Mouse (Mus musculus) midbrain, embryonic 14.5 days (tissue): ENCODE data around the gene Cacng1. TPM values are rescaled to one million over a fixed set of nuclear protein-coding genes. Genes with fewer than 3 reads are reported as not detected.

Experiments used
- ATAC-seq: fragments of 200-750 bp; cut with Nextera tagmentation; 2 replicates; pipeline ENCODE4 v1.8.0; 2017; ENCODE audit warnings: moderate number of reproducible peaks, moderate library complexity; ENCODE audit not compliant: low FRiP score, low TSS enrichment
- DNase-seq: peaks from one replicate; pipeline ENCODE4 v3.0.0-alpha.2; 2015
- H3K27ac ChIP-seq: fragments of 300-500 bp; sonication (generic); replicated peaks from 2 replicates; pipeline ENCODE4 v1.5.1; 2014; ENCODE audit warnings: mild to moderate bottlenecking, low read depth, low read length, moderate library complexity
- H3K27me3 ChIP-seq: fragments of 300-500 bp; sonication (generic); 2 replicates; pipeline ENCODE4 v1.6.1; 2014; ENCODE audit warnings: low read length, control low read depth, mixed read lengths; ENCODE audit not compliant: control insufficient read depth, insufficient read depth
- H3K36me3 ChIP-seq: fragments of 300-500 bp; sonication (generic); 2 replicates; pipeline ENCODE4 v1.6.1; 2014; ENCODE audit warnings: low read length, control low read depth; ENCODE audit not compliant: control insufficient read depth, insufficient read depth
- H3K4me1 ChIP-seq: fragments of 300-500 bp; sonication (generic); 2 replicates; pipeline ENCODE4 v1.6.1; 2014; ENCODE audit warnings: mild to moderate bottlenecking, antibody characterized with exemption, low read length, control low read depth; ENCODE audit not compliant: control insufficient read depth, insufficient read depth
- H3K4me2 ChIP-seq: fragments of 300-500 bp; sonication (generic); 2 replicates; pipeline ENCODE4 v1.6.1; 2014; ENCODE audit warnings: mild to moderate bottlenecking, low read length, moderate library complexity
- H3K4me3 ChIP-seq: fragments of 300-500 bp; sonication (generic); replicated peaks from 2 replicates; pipeline ENCODE4 v1.5.1; 2014; ENCODE audit warnings: low read depth, low read length
- H3K9ac ChIP-seq: fragments of 300-500 bp; sonication (generic); replicated peaks from 2 replicates; pipeline ENCODE4 v1.6.1; 2014; ENCODE audit warnings: mild to moderate bottlenecking, low read length, moderate library complexity
- H3K9me3 ChIP-seq: fragments of 300-500 bp; sonication (generic); 2 replicates; pipeline ENCODE4 v1.6.1; 2016; ENCODE audit warnings: low read length, control low read depth, mixed read lengths; ENCODE audit not compliant: control insufficient read depth
- WGBS: fragments of 180-500 bp; shearing (Covaris S2); extraction: QIAGEN DNeasy Blood & Tissue Kit; methylation state at CpG from one replicate; pipeline ENCODE4 v1.1.7; 2014; 5-methylcytosine and 5-hydroxymethylcytosine counted together
- polyA plus RNA-seq: library from polyadenylated mRNA; unstranded; fragments of >200 nt; fragmentation: Nextera tagmentation; extraction: Ambion mirVana; gene quantifications from 2 replicates; pipeline ENCODE4 v1.2.1, GENCODE M21; 2014

Gene Cacng1
- polyA plus RNA-seq, 1 experiment from 2014 or later: 0.45 TPM

DNA sequence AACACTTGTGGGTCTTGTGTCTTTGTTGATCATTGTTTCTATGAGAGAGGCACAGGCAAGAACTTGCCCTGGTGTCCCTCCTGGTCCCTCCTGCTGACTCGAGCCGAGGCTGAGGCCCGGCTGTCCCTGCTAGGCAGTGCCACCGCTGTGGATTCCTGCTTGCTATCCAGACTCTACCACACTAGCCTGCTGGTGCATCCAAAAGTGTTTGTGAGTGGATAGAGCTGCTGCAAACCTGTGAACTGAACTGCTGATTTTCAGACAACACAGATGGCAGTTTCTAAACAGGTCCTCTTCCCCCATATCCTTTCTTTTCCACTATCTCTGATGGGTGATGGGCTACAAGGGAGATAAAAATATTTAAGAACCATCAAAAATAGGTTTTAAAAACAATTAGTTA, 60.8 kb downstream of the Cacng1 start:
- H3K9me3 ChIP-seq: no peaks in the 10 kb centered on the region
- peaks cover 21% of the 10 kb centered on the region; the same call in 1 of the 2 replicates for H3K36me3 ChIP-seq
- no peak overlapping the region for H3K9ac ChIP-seq
- no peak overlapping the region for H3K4me3 ChIP-seq
- H3K27me3 ChIP-seq: no peaks in the 10 kb centered on the region
- no peak overlapping the region for H3K27ac ChIP-seq
- ATAC-seq: no peak
- WGBS: 84% methylated on average over 4 of the region's 4 CpGs
- no peak for DNase-seq
- H3K4me1 ChIP-seq: no peaks in the 10 kb centered on the region
- no peak overlapping the region for H3K4me2 ChIP-seq

Other genes with a start within 250 kb of the Cacng1 start
- 32.8 and 42.1 TPM in 2 replicates for gene Pitpnc1, start 245.8 kb downstream of the Cacng1 start, polyA plus RNA-seq
- gene Psmd12, start 237.0 kb downstream of the Cacng1 start, polyA plus RNA-seq: 143 and 177 TPM in 2 replicates
- gene Helz, start 168.6 kb downstream of the Cacng1 start, polyA plus RNA-seq: 17.8 and 23.4 TPM in 2 replicates
- 66.4 and 80.5 TPM in 2 replicates for gene Cacng4, start 78.0 kb upstream of the Cacng1 start, polyA plus RNA-seq
- gene Cacng5, start 198.5 kb upstream of the Cacng1 start, polyA plus RNA-seq: 7.6 and 8.4 TPM in 2 replicates